Mouse (Mus musculus): Measurements from ENCODE around the gene Cilp2. TPM values are rescaled to one million over a fixed set of nuclear protein-coding genes. Genes with fewer than 3 reads are reported as not detected.

The Cilp2 gene
- not detected for polyA plus RNA-seq (2017; shearing (Covaris generic))

GRCm38 (mm10) chr8:69887289-69888243 is at the start of gene Cilp2:
Cilp2 (minus strand) TSS chr8:69887687.

DNA sequence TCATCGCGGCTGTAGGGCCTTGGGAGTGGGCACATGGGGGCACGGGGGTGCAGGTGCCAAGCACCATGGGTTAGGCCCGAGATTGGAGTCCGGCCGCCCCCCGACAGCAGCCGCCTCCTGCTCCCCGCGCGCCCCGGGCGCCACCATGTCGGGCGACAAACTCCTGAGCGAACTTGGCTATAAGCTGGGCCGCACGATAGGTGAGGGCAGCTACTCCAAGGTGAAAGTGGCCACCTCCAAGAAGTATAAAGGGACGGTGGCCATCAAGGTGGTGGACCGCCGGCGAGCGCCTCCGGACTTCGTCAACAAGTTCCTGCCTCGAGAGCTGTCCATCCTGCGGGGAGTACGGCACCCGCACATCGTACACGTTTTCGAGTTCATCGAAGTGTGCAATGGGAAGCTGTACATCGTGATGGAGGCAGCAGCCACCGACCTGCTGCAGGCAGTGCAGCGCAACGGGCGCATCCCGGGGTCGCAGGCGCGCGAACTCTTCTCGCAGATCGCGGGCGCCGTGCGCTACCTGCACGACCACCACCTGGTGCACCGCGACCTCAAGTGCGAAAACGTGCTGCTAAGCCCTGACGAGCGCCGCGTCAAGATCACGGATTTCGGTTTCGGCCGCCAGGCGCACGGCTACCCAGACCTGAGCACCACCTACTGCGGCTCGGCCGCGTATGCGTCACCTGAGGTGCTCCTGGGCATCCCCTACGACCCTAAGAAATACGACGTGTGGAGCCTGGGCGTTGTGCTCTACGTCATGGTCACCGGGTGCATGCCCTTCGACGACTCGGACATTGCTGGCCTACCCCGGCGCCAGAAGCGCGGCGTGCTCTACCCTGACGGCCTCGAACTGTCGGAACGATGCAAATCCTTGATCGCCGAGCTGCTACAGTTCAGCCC is 14.9 kb upstream of the Cilp2 start, which contains the start of the genes Tssk6, Ndufa13 and Yjefn3:
Gene Tssk6, plus strand, starts transcription at position 22 of the 900 bp plus-strand sequence.
Gene Ndufa13, minus strand, starts transcription at position 396 of the 900 bp plus-strand sequence.
Gene Yjefn3, minus strand, starts transcription at position 550 of the 900 bp plus-strand sequence.

GRCm38 (mm10) chr8:69832298-69832853 is 55.1 kb downstream of the Cilp2 start, which contains the start of gene Pbx4:
Pbx4 (plus strand) TSS chr8:69832491.

Other genes with a start within 250 kb of the Cilp2 start
- 0.36 TPM for gene Zfp964, start 233.2 kb downstream of the Cilp2 start, polyA plus RNA-seq (2017; shearing (Covaris generic))
- 108 TPM for gene Zfp869, start 177.0 kb downstream of the Cilp2 start, polyA plus RNA-seq (2017; shearing (Covaris generic))
- 3.5 TPM for gene Zfp963, start 137.7 kb downstream of the Cilp2 start, polyA plus RNA-seq (2017; shearing (Covaris generic))
- not detected for gene Gm20422, start 112.8 kb downstream of the Cilp2 start, polyA plus RNA-seq (2017; shearing (Covaris generic))
- 71.1 TPM for gene Atp13a1, start 96.5 kb downstream of the Cilp2 start, polyA plus RNA-seq (2017; shearing (Covaris generic))
- 20.8 TPM for gene Zfp866, start 96.5 kb downstream of the Cilp2 start, polyA plus RNA-seq (2017; shearing (Covaris generic))
- gene Gmip, start 79.0 kb downstream of the Cilp2 start, polyA plus RNA-seq (2017; shearing (Covaris generic)): 148 TPM
- gene Lpar2, start 65.3 kb downstream of the Cilp2 start, polyA plus RNA-seq (2017; shearing (Covaris generic)): 0.15 TPM
- 11.3 TPM for gene Pbx4, start 55.2 kb downstream of the Cilp2 start, polyA plus RNA-seq (2017; shearing (Covaris generic))
- gene Tssk6, start 14.5 kb upstream of the Cilp2 start, polyA plus RNA-seq (2017; shearing (Covaris generic)): 1.2 TPM
- gene Ndufa13, start 14.9 kb upstream of the Cilp2 start, polyA plus RNA-seq (2017; shearing (Covaris generic)): 100 TPM
- gene Yjefn3, start 15.0 kb upstream of the Cilp2 start, polyA plus RNA-seq (2017; shearing (Covaris generic)): not detected
- gene Gatad2a, start 108.7 kb upstream of the Cilp2 start, polyA plus RNA-seq (2017; shearing (Covaris generic)): 124 TPM
- 106 TPM for gene Mau2, start 155.0 kb upstream of the Cilp2 start, polyA plus RNA-seq (2017; shearing (Covaris generic))
- 44.5 TPM for gene Sugp1, start 155.1 kb upstream of the Cilp2 start, polyA plus RNA-seq (2017; shearing (Covaris generic))
- gene Tm6sf2, start 185.2 kb upstream of the Cilp2 start, polyA plus RNA-seq (2017; shearing (Covaris generic)): not detected
- gene Hapln4, start 195.8 kb upstream of the Cilp2 start, polyA plus RNA-seq (2017; shearing (Covaris generic)): not detected
- not detected for gene Ncan, start 233.2 kb upstream of the Cilp2 start, polyA plus RNA-seq (2017; shearing (Covaris generic))
- 36.9 TPM for gene Nr2c2ap, start 243.6 kb upstream of the Cilp2 start, polyA plus RNA-seq (2017; shearing (Covaris generic))